In the genomic region with DNA sequence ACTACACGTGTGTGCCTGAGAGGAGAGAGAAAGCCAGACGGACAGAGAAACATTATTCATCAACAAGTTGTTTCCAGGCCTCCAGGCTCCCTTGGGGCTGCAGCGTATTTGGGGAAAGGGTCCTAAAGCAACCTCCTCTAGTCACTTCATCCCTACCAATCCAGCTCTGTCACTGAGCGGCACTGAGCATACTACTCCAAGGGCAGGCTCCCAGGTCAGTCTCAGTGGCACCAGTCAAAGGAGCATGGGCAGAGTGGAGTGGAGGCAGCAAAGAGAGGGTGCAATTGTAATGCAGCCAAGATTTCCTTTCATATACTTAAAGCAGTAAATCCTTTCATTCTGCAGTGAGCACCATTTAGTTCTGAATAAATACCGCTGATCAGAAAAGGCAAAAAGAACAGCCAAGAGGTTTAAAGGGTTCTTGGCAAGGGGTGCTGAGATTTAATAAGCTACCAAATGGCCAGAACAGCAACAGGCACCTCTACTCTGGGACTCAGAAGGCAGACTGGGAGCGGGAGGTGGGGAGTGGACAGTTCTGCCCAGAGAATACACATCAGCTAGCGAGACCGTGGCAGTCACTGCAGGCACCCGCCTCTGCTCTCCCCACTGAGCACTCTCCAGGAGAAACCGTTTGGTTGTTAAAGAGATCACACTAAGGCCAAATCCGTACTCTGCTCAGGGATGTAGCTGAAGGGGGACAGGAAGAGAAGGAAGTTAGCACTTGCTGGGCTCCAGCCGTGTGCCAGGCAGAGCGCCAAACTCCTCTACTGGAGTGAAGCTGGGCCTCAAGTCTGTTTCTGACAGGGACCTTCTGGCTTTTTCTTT, we compare ENCODE assay signal across 9 mouse cellular contexts. TPM values are rescaled to one million over a fixed set of nuclear protein-coding genes. Genes with fewer than 3 reads are reported as not detected.
DNase-seq lines count a peak whose midpoint lies in the region; ATAC-seq and TF ChIP-seq lines count a peak whose summit lies in the region.
"Had no signal": no experiment of that assay in that cellular context is flagged by ENCODE, and none has a peak within 500 bp of the region (broad histone marks: within the 10 kb centered on the region; RNA-seq: fewer than 3 reads in every experiment).

No protein-coding gene starts in this region.

- H3K9ac ChIP-seq in hindbrain, embryonic 14.5 days, result no peak overlapping the region

- no peak overlapping the region for H3K4me2 ChIP-seq in hindbrain, embryonic 14.5 days (replicated peaks)

- H3K4me3 ChIP-seq in cerebellum, adult 2 months (replicated peaks; ENCODE audit: insufficient read depth, low read depth, low read length), result no peak overlapping the region
- H3K4me3 ChIP-seq in hindbrain, embryonic 14.5 days (replicated peaks; ENCODE audit: low read length), result no peak overlapping the region

- peaks cover 19% of the 10 kb centered on the region for H3K4me1 ChIP-seq in cerebellum, adult 2 months (ENCODE audit: control insufficient read depth, insufficient read depth, low read length)
- no peaks in the 10 kb centered on the region for H3K4me1 ChIP-seq in hindbrain, embryonic 14.5 days (replicated peaks; ENCODE audit: control insufficient read depth, insufficient read depth, low read length)

- H3K36me3 ChIP-seq in hindbrain, embryonic 14.5 days (replicated peaks; ENCODE audit: control insufficient read depth, insufficient read depth), result peaks cover 5% of the 10 kb centered on the region; the same call in 1 of the 2 replicates

- TF ChIP-seq CTCF in cerebellum, adult 2 months (IDR thresholded peaks at IDR 0.05; ENCODE audit: borderline replicate concordance, insufficient read depth, low read depth, low read length), result no peak

- 11% methylated on average over 13 of the region's 13 CpGs for WGBS in cerebellum, adult 2 months
- 66% methylated on average over 13 of the region's 13 CpGs for WGBS in hindbrain, embryonic 14.5 days

- no peak for ATAC-seq in hindbrain, embryonic 14.5 days (ENCODE audit: low FRiP score)
- no peak for ATAC-seq in monocyte, adult 5-6 weeks (replicated peaks; ENCODE audit: insufficient number of reproducible peaks, low FRiP score, low TSS enrichment, poor library complexity, severe bottlenecking)
- no peak for ATAC-seq in inflammation-experienced regulatory T-cells, adult 6 months

- no peak for TF ChIP-seq POLR2A in cerebellum, adult 2 months (IDR thresholded peaks at IDR 0.05; ENCODE audit: borderline replicate concordance, insufficient read depth, low read length)

- no peaks in the 10 kb centered on the region for H3K9me3 ChIP-seq in hindbrain, embryonic 14.5 days (ENCODE audit: control insufficient read depth, low read length)

- H3K27me3 ChIP-seq in cerebellum, adult 2 months (ENCODE audit: control insufficient read depth, insufficient read depth, low read length), result no peaks in the 10 kb centered on the region
- no peaks in the 10 kb centered on the region for H3K27me3 ChIP-seq in hindbrain, embryonic 14.5 days (ENCODE audit: control insufficient read depth, insufficient read depth, low read length)

- peak overlapping the region; percentile 69 for H3K27ac ChIP-seq in cerebellum, adult 2 months (ENCODE audit: insufficient read depth, low read length)
- no peak overlapping the region for H3K27ac ChIP-seq in hindbrain, embryonic 14.5 days
- H3K27ac ChIP-seq: macrophage had no signal

- DNase-seq in kidney, postnatal 10 days, result peak; percentile 81
- DNase-seq in kidney, adult 18-20 months, result no peak
- peak; percentile 83 to 84 for DNase-seq in cerebellum, adult 2 months
- peak; percentile 61 for DNase-seq in hindbrain, embryonic 14.5 days (ENCODE audit: low spot score)
- peak; percentile 54 to 79 for DNase-seq in lung, postnatal 4 days
- no peak for DNase-seq in retina, embryonic 14.5 days (ENCODE audit: low spot score)

RNA-seq across cellular contexts. Expression of a gene that starts 19.8 kb away (rescaled TPM):
- polyA plus RNA-seq in cerebellum, adult 2 months (2012; rRNA removed), result 51.9 and 54.1 TPM in 2 replicates
- polyA plus RNA-seq in hindbrain, embryonic 14.5 days (2014; fragmentation: Nextera tagmentation; extraction: Ambion mirVana), result 59.6 and 64.0 TPM in 2 replicates
- total RNA-seq in monocyte, adult 5-6 weeks (2017), result 34.0 to 45.8 TPM (median 35.3 TPM) in 3 replicates
- 10 to 100 TPM; 73.7 to 97.8 (median 96.2) TPM for polyA plus RNA-seq in inflammation-experienced regulatory T-cells, adult 6 months (2017; shearing (Covaris generic))

RNA-seq across cellular contexts. Expression of a gene that starts 28.8 kb away (rescaled TPM):
- 153 and 159 TPM in 2 replicates for polyA plus RNA-seq in cerebellum, adult 2 months (2012; rRNA removed)
- 12.9 and 13.5 TPM in 2 replicates for polyA plus RNA-seq in hindbrain, embryonic 14.5 days (2014; fragmentation: Nextera tagmentation; extraction: Ambion mirVana)
- 0.53 TPM in 1 of 3 replicates, not detected in the others for total RNA-seq in monocyte, adult 5-6 weeks (2017)
- polyA plus RNA-seq in inflammation-experienced regulatory T-cells, adult 6 months (2017; shearing (Covaris generic)), result under 1 TPM in 1 of 3 experiments, not detected in 2; 0.98 TPM

RNA-seq across cellular contexts. Expression of a gene that starts 47.8 kb away (rescaled TPM):
- polyA plus RNA-seq in cerebellum, adult 2 months (2012; rRNA removed), result 34.5 and 41.5 TPM in 2 replicates
- polyA plus RNA-seq in hindbrain, embryonic 14.5 days (2014; fragmentation: Nextera tagmentation; extraction: Ambion mirVana), result 9.4 and 11.4 TPM in 2 replicates
- total RNA-seq in monocyte, adult 5-6 weeks (2017), result 8.5 to 15.4 TPM (median 8.8 TPM) in 3 replicates
- polyA plus RNA-seq in inflammation-experienced regulatory T-cells, adult 6 months (2017; shearing (Covaris generic)), result 10 to 100 TPM; 56.2 to 82.8 (median 75.2) TPM

Comparison
In these comparisons a context has a peak if more than half of its experiments do, and no peak if none do; other contexts are left out.
1. DNase-seq: peak in kidney, postnatal 10 days (single experiment), cerebellum, adult 2 months (2 of 2), hindbrain, embryonic 14.5 days (single experiment) and lung, postnatal 4 days (2 of 2); none in kidney, adult 18-20 months (single experiment) and retina, embryonic 14.5 days (single experiment).
2. RNA of a gene that starts 28.8 kb away (polyA plus RNA-seq): 153 to 159 TPM in cerebellum, adult 2 months; 12.9 to 13.5 TPM in hindbrain, embryonic 14.5 days and 0.98 TPM in inflammation-experienced regulatory T-cells, adult 6 months; every median in the first group is over 10 times any median in the second.